Mouse (Mus musculus) kidney, postnatal 0 days (tissue): Measurements from ENCODE around the gene Ambra1. TPM values are rescaled to one million over a fixed set of nuclear protein-coding genes. Genes with fewer than 3 reads are reported as not detected.

ENCODE experiments used
- ATAC-seq: fragments of 200-750 bp; cut with Nextera tagmentation; replicated peaks from 2 replicates; pipeline ENCODE4 v1.8.0; 2017; ENCODE audit warnings: low read depth, moderate number of reproducible peaks, moderate TSS enrichment, moderate library complexity; ENCODE audit not compliant: low FRiP score
- DNase-seq: peaks from one replicate; pipeline ENCODE4 v3.0.0-alpha.2; 2016; ENCODE audit warnings: low spot score
- H3K27ac ChIP-seq: fragments of 300-500 bp; sonication (generic); 2 replicates; pipeline ENCODE4 v1.5.1; 2014; ENCODE audit warnings: mild to moderate bottlenecking
- H3K27me3 ChIP-seq: fragments of 300-500 bp; sonication (generic); 2 replicates; pipeline ENCODE4 v1.6.1; 2014; ENCODE audit warnings: low read length, mixed read lengths; ENCODE audit not compliant: insufficient read depth
- H3K36me3 ChIP-seq: fragments of 300-500 bp; sonication (generic); 2 replicates; pipeline ENCODE4 v1.6.1; 2014; ENCODE audit warnings: low read length, mixed read lengths; ENCODE audit not compliant: insufficient read depth
- H3K4me1 ChIP-seq: fragments of 300-500 bp; sonication (generic); replicated peaks from 2 replicates; pipeline ENCODE4 v1.6.1; 2014; ENCODE audit warnings: antibody characterized with exemption, low read length, mixed read lengths; ENCODE audit not compliant: insufficient read depth
- H3K4me2 ChIP-seq: fragments of 300-500 bp; sonication (generic); 2 replicates; pipeline ENCODE4 v1.6.1; 2014; ENCODE audit warnings: mild to moderate bottlenecking, low read length, moderate library complexity, mixed read lengths
- H3K4me3 ChIP-seq: fragments of 300-500 bp; sonication (generic); replicated peaks from 2 replicates; pipeline ENCODE4 v1.5.1; 2014; ENCODE audit warnings: low read depth, low read length
- H3K9ac ChIP-seq: fragments of 300-500 bp; sonication (generic); 2 replicates; pipeline ENCODE4 v1.6.1; 2014; ENCODE audit warnings: low read depth, low read length
- H3K9me3 ChIP-seq: fragments of 300-500 bp; sonication (generic); replicated peaks from 2 replicates; pipeline ENCODE4 v1.6.1; 2016; ENCODE audit warnings: low read length, inconsistent platforms, mixed read lengths
- CTCF ChIP-seq: IDR thresholded peaks from 2 replicates; pipeline ENCODE4 v1.5.1; 2016; ENCODE audit warnings: antibody characterized with exemption, low read depth, mild to moderate bottlenecking, moderate library complexity
- WGBS: fragments of 180-500 bp; shearing (Covaris S2); extraction: QIAGEN DNeasy Blood & Tissue Kit; methylation state at CpG from one replicate; pipeline ENCODE4 v1.1.7; 2014; 5-methylcytosine and 5-hydroxymethylcytosine counted together
- microRNA-seq: library from miRNA; unstranded; fragments of <30 nt; microRNA quantifications from one replicate; pipeline ENCODE4, GENCODE M21; 2016
- polyA plus RNA-seq: library from polyadenylated mRNA; unstranded; fragments of >200 nt; fragmentation: Nextera tagmentation; extraction: Ambion mirVana; gene quantifications from 2 replicates; pipeline ENCODE4 v1.2.1, GENCODE M21; 2015

The Ambra1 gene
- polyA plus RNA-seq, 1 experiment from 2014 or later: 10.4 TPM

- DNase-seq (peak; percentile 62), ATAC-seq (no peak)
- no peak overlapping the region for H3K4me3 ChIP-seq
- peaks cover 11% of the 10 kb centered on the region; the same call in 1 of the 2 replicates for H3K4me1 ChIP-seq
- no peak overlapping the region for H3K9ac ChIP-seq
- peak overlapping the region; percentile 78 for H3K27ac ChIP-seq
- no peaks in the 10 kb centered on the region for H3K27me3 ChIP-seq
- H3K9me3 ChIP-seq: no peaks in the 10 kb centered on the region
- TF ChIP-seq CTCF: no peak
- no peaks in the 10 kb centered on the region for H3K36me3 ChIP-seq
- WGBS: 42% methylated on average over 11 of the region's 11 CpGs
- H3K4me2 ChIP-seq: no peak overlapping the region
These were observed 238.0 kb downstream of the Ambra1 start for GRCm38 (mm10) chr2:91967962-91968361.

Small RNA genes lying within 50 kb of the gene (microRNA-seq; reads per million reads assigned to microRNA genes)
- not detected for gene Mir6999

Other genes with a start within 250 kb of the Ambra1 start
- gene Ckap5, start 203.4 kb upstream of the Ambra1 start, polyA plus RNA-seq: 44.0 and 50.8 TPM in 2 replicates
- 0.05 and 0.40 TPM in 2 replicates for gene F2, start 93.7 kb upstream of the Ambra1 start, polyA plus RNA-seq
- 4.6 and 5.3 TPM in 2 replicates for gene Zfp408, start 80.3 kb upstream of the Ambra1 start, polyA plus RNA-seq
- 111 and 114 TPM in 2 replicates for gene Arhgap1, start 80.3 kb upstream of the Ambra1 start, polyA plus RNA-seq
- 20.8 and 22.3 TPM in 2 replicates for gene Atg13, start 19.6 kb upstream of the Ambra1 start, polyA plus RNA-seq
- 16.1 and 17.2 TPM in 2 replicates for gene Harbi1, start 19.3 kb upstream of the Ambra1 start, polyA plus RNA-seq
- 0.22 TPM in 1 of 2 replicates, not detected in the other for gene Chrm4, start 197.1 kb downstream of the Ambra1 start, polyA plus RNA-seq
- gene Mdk, start 202.2 kb downstream of the Ambra1 start, polyA plus RNA-seq: 639 and 693 TPM in 2 replicates
- gene Gm9821, start 215.6 kb downstream of the Ambra1 start, polyA plus RNA-seq: 0.12 TPM in 1 of 2 replicates, not detected in the other
- gene Dgkz, start 245.7 kb downstream of the Ambra1 start, polyA plus RNA-seq: 32.1 and 32.4 TPM in 2 replicates